Mouse (Mus musculus) hindlimb bud, embryonic 11.5 days (tissue): ENCODE results near the gene Jam3.
A peak's percentile ranks its signal among the peaks of the same experiment; 100 is the strongest.

Source experiments
- DNase-seq: peaks from one replicate; pipeline ENCODE4 v3.0.0-alpha.2; 2012; ENCODE audit warnings: low read depth, low spot score; ENCODE audit errors: extremely low spot score

Gene Jam3

DNA sequence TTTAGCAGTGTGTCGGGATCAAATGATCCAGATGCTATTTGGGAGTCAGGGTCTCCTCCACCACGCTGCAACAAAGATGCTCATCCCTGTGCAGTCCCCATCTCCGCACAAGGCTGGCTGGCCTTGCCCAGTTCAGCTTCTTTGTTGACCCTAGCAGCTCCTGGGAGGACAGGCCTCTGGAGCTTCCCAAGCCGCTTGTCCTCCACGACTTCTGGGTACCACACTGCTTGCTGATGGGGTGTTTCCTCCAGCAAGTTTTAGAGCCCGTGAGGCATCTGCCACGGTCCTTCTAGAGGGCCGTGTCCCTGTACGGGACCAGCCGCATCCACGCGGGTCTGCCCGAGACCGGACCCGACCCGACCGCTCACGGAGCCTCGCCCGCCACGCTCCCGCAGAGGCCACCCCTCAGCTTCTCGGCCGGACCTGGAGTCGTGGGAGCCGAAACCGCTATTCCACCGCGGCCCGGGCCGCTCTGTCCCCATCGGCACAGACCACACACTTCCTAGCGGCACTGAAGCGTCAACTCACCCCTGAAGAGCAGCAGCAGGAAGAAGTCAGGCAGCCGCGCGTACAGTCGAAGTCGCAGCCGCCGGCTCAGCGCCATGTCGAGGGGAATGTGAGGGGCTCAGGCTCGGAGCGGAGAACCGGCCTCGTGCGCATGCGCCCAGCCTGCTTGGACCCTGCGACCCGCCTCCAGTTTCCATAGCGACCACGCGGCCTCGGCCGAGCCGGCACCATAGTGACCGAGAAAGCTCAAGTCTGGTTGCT is at the start of gene Jam3:
TSS of gene Jam3 (minus strand) at position 659 of the 768 bp plus-strand sequence.
- DNase-seq, result peak; percentile 81

DNA sequence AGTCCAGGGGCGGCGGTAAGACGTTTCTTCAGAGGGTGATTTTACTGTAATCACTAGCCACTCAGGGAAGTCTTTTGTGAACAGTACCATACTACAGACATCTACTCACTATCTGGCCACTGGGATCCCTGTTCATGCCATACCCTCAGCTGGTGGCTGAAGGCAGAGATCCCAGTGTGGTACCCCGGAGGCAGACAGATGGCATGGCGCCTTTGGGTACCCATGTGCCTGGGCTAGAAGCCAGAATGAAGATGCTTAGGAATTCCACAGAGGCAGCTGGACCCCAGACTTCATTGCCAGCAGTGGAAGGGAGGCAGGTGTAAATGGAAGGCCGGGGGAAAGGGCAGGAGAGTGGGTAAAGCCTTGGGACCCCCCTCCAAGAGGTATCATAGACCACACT is 49.0 kb upstream of the Jam3 start:
- no peak for DNase-seq

DNA sequence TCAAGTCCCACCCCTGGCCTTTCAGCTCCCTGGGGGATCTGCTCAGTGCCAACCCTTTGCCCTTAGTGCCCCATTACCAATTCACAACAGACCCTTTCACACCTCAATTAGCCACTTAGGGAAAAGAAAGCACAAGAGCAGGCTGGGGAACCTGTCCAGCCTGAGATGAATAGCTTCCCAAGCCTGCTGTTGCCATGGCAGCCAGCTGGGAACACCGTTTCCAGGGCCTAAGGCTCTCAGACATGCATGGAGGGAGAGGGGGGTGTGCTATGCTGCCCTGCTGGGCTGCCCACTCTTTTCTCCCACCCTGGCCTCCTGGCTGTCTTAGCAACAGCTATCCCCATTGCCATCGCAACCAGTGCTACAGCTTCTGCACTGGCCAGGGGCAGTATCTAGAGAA is 47.9 kb upstream of the Jam3 start:
- peak; percentile 28 for DNase-seq

DNA sequence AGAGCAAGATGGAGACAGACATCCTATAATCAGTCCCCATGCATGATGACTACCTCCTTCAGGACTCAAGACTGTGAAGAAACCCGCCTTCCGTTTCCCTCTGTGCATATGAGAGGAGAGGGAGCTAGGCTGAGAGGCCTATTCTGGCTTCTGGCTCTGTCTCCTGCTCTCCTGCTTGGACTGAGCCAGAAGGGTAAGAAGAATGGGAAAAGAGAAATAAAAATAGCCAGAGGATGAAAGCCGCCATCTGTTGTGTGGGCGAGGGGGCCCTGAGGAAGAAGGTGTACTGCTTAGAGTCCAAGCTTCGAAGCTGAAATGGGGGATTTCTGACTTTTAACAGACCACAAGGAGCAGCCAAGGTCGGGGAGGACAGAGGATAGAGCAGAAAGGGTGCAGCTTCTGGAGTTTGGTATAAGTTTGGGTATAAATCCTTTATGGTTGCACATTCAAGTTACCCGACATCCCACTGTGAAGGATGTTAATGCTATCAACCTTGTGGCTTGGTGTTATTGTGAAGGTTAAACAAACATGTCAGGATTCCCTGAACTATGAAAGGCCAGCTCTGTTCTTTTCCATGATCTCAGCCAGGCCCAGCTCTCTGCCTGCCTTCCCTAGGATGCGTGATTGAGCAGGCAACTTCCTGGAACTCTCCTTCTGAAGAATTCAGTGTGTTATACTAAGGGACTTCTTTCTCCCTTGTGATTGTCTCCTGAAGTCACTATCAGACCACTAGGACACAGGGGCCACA is 46.4 kb upstream of the Jam3 start:
- DNase-seq, result no peak

DNA sequence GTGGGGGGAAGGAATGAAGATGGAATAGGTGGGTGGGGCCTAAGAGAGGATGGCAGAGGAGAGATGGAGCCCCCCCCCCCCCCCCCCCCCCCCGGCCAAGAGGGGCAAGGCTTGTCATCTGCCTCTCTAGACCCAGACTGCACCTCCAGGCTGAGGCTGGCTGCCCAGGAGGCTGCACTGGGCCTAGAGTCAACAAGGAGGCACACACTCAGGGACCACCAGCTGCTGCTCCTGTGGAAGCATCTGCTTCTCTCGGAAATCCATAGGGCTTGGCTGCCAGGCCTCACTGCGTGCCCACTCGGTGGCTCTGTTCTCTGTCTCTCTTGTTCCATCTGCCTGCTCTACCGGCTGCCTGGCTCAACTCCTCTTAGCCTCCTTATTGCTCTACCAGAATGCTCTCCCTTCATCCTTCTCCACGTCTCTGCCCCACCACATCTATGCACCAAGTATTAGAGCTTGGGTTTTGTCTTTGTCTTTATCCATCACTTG is 38.4 kb upstream of the Jam3 start:
- no peak for DNase-seq

DNA sequence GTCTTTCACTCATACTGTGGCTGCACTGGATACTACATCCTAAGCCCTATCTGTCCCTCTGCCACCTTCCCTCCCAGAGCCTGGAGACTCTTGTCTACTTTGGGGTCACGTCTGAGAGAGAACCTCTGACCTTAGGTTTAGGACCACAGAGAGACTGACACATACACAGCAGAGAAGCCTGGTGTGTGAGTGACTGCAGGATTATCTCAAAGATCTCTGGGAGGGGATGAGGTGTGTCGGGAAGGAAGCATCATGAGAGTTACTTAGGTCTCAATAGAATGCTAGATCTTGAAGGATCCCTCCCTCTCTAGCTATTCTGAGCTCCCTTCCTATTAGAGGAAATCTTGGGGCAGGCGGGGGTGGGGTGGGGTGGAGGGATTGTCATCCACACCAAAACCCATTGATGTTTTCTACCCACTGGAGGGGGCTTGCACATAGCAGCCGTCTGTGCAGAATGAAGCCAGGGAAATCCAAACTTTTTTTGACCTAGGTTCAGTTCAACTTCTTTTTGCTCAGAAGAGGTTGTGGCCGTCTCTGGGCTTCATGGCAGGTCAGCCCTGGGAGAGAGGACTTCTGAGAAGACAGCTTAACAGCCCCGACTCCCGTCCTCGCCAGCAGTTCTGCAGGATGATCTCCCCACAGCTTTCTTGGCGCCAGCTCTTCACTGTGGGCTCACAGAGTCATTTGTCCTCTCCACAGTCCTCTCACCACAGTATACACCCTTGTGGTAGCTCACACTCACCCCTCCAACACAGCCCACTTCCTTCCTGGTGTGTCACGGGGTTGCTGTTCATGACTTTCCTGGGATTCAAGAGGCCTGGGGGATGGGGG is 37.8 kb upstream of the Jam3 start:
- no peak for DNase-seq

DNA sequence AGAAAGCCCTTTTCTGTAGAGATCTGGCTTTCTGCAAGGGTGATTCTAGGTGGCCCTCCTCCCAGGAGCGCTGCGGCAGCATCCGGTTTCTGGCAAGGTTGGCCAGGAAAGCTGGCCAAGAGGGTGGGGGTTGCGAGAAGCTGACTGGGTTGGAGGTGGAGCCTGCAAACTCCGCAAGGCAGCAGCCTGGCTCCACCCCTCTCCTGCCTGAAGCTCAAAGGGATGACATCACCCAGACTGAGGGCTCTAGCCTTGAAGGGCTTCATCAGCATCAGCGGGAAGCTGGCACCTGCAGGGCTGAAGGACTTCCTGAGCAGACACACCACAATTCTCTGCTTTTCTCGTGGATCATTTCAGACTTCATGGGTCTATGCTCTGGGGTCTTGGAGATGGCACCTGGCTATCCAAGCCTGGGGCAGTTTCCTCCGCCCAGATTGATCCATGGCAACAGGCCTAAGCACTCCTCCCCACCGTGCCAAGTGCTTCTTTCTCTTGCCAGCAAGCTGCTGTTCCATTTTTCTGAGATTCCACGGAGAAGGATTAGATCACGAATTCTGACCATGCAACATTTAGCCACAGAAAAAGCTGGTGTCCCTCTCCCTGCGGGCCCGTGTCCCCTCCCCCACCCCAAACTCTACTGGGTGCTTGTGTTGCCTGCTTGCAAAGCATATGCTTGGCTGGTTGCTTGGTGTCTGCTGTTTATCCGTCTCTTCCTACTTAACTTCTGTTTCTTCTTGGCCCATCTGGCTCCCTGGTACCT is 37.0 kb upstream of the Jam3 start:
- peak; percentile 53 for DNase-seq

DNA sequence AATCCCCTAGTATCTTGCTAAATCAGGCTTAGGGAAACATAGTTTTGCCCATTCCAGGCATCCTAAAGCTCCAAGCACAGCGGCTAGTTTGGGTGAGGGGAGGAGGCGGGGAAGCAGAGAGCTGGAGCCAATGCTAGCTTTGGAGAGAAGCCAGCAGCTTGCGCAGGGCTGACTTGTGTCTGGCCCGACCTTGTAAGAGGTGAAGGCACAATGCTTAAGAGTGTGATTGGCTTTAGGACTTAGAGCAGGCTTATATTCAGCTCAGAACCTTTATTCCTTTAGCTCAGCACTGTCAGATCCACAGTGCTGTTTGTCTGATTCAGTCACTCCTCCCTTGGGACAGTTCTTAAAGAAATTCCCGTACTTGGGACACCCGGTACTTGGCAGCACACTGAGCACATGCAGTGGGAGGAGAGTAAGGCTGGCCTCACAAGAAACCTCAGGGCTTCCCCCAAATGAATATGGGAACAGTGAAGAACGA is 36.3 kb upstream of the Jam3 start:
- DNase-seq, result peak; percentile 46

DNA sequence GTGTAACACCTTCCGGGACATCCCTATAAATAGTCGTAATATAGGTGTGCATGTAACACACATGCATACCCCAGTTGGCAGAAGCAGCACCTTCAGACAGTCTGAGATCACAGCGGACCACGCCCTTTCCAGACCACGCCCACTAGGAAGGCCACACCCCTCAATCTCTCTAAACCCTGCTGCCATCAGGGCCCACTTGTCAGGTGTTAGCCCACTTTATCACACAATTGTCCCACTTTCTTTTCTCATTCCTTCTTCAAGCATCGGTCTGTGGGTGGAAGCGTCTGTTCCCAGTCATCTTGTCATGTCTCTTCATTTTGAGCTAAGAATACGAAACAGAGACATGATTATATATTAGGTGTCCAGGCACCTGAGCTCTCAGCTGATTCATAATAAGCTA is 35.2 kb upstream of the Jam3 start:
- DNase-seq, result no peak

DNA sequence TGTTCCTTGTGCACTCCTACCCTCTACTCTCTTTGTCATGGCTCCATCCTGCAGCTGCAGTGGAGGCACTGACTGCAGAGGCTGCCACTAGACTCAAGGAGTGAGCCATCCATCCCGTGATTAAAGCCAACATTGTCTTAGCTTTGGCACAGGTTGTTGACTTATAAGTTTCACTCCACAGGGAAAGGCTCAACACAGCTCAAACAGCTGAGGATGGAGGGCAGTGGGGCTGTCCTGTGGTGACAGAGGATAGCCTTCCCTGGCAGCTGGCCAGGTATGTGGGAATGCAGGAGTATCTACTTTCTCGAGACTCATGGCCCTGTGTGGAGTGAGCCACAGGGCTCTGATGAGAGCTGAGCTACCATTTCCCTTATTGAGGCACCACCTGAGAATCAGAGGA is 34.1 kb upstream of the Jam3 start:
- no peak for DNase-seq

DNA sequence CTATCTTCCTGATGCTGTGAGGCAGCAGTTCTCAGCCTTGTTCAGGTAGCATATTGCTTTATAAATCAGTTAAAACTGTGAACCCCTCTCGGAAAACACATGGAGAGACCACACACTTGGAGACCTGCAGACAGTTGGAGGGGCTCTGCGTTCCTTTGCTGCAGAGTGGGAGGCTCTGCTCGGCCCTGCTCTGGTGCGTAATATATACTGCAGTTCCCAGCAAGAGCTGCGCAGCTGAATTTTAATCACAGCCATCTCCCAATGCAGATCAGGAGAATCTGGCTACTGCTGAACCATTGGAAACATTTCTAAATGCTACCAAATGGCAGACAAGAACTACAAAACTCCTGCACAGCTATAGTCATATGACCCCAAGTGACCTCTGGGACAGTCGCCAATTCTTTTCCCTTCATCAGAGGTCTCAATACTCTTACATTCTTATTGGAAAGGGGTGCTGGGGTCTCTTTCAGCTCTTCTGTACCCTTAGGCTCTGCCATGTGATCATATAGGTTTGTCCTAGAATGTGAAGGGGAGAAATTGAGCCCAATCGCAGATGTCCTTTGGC is 33.5 kb upstream of the Jam3 start:
- DNase-seq, result no peak

DNA sequence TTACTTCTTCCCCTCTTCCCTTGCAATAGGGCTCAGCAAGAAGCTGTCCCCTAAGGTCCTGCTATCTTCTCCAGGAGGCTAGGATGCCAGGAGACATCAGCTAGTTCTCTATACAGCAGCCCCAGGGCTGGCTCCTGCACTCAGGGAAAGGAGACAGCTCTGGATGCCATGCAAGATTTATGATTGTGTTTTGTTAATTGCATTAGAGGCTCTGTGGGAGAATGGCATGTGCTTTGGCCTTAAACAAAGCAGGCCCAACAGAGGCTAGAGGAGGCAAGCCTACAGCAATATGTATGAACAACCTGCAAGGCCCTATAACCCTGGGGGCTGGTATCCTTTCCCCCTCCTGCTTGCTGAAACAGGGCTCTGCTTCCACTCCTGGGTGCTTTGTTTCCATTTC is 30.6 kb upstream of the Jam3 start:
- no peak for DNase-seq

DNA sequence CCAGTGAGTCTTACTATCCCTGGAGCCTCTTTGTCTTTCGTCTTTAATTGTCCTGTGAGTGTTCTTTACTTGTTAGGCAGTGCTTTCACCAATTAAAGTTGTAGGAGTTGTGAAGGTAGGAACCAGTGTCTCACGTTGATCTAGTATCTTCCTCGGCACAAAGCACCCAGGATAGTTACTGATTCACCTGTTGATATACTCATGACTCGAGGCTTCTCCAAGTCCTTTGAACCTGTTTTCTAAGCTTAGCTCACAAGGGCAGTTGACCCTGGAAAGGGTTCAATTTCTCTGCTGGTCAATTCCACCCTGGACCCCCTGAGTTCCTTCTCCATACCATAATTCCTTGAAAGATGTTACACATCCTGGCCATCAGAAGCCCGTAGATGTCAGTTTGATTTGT is 26.9 kb upstream of the Jam3 start:
- no peak for DNase-seq

DNA sequence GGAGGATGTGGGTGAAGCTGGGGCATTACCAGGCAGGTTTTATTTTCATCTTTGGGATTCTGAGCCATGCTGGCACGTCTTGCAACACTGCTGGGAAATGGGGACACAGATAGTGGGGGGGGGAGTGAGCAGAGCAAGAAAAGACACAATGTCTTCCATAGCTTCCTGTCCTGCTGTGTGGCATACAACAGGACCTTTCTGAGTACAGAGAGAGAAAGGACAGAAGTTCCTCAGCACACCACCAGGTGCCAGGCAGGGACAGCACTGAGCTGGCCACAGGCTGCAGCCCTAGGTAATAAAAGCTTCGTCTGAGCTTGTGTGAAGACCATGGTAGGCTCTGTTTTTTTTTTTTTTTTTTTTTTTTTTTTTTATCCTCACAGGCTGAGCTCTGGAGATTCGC is 25.3 kb upstream of the Jam3 start:
- no peak for DNase-seq

DNA sequence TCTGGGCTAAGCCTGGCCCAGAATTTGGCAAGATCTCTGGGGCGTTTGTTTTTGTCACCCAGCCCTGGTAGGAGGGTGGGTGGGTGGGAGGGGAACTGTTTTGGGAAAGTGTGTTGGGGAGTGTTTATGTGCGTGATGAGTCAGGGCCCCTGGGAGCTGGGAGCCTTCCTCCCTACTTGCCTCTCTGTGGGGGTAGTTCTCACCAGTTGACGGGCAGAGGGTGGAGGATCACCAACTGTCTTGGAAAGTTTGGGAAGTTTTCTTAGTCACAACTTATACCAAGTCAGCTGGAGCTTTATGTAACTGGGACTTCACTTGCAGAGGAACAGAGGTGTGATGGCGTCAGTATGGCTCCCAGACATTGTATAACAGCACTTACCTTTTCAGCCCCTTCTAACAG is 23.7 kb upstream of the Jam3 start:
- no peak for DNase-seq

DNA sequence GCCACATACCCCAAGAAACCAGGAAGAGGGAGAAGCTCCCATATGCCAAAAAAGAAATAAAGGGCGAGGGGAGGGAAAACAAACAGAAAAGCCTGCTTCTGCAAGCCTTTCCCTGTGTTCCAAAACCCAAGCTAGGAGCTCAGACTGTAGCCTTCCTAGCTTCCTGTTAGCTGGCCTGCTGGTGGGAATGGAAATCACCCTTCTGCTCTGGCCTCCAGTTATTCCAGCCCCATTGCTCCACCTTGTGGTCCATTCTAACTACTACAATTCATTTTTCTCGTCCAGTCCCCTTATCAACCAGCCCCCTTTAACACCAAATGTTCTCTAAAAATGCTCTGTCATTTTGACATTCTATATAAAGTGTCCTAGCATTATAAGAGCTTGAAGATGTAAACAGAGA is 20.9 kb upstream of the Jam3 start:
- peak; percentile 50 for DNase-seq

DNA sequence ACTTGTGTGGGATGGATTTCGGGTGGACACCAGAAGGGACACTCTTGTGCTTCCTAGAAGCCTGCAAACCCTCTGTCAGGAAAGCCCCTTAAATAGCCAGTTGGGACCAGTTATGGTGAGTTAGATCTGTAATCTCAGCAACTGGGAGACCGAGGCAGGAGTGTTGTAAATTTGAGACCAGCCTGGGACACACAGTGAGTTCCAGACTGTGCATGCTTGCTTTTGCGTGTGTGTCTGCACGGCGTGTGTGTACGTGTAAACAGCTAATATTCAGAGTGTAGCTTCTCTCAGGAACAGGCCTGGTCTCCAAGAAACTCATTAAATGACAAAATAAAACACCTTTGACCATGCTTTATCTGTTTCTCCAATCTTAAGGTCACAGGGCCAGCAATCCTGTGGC is 20.5 kb upstream of the Jam3 start:
- no peak for DNase-seq

DNA sequence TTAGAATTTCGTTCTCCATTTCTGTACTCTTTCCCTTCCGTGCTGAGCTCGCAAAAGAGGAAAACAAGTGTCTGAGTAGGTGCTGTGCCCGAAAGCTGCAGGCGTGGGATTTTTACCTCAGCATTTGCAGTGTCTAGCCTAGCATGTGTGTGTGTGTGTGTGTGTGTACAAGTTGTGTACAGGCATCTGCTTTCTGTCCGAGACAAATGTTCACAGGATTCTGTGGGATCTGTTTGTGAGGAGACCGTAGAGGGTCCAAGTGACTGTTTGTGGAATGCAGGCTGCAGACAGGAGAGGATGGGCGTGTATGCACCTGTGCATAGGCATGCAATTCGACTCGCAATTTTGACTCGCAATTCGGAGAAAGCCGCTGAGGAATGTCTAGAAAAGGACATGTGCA is 20.0 kb upstream of the Jam3 start:
- DNase-seq, result no peak

DNA sequence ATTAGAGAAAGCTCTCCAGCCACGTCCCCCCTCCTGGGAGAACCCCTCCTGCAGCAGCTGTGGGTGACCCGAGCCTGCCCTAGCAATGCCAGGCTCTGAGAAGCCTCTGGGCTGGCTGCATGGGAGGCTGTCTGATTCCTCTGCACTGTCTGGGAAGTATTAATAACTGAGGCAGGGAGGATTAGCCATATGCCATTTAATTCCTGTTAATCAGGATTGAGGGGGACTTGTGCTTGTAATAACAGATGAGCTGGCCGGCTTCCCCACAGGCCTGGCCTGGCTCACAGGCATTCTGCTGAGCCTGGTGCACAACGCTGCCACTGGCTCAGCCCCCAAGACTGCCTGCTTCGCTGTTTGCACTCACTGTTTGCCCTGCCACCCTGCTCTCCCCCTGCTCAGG is 18.9 kb upstream of the Jam3 start:
- no peak for DNase-seq

DNA sequence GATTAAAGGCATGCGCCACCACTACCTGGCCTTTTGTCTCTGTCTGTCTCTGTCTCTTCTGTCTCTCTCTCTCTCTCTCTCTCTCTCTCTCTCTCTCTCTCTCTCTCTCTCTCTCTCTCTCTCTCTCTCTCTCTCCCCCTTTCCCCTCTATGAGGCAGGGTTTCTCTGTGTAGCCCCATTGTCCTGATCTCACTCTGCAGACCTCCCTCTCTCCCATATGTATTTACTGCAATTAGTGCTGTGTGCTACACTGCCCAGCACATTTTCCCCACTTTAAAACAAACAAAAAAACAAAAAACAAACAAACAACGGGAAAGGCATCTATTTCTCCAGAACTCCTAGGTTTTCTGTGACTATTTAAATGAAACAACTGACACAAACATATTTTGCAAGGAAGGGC is 18.4 kb upstream of the Jam3 start:
- no peak for DNase-seq
